Mouse (Mus musculus): ENCODE data around the gene Sv2c. TPM values are rescaled to one million over a fixed set of nuclear protein-coding genes. Genes with fewer than 3 reads are reported as not detected.

Sv2c gene
- polyA plus RNA-seq, 1 experiment from 2014 or later = 0.57 TPM

- H3K9ac ChIP-seq (ENCODE audit: low read depth, low read length) = no peak overlapping the region
- no peak overlapping the region for H3K27ac ChIP-seq (ENCODE audit: low read depth, low read length)
- H3K9me3 ChIP-seq (ENCODE audit: control insufficient read depth, low read length) = no peaks in the 10 kb centered on the region
- no peaks in the 10 kb centered on the region for H3K27me3 ChIP-seq (ENCODE audit: control insufficient read depth, insufficient read depth, low read length)
- no peak overlapping the region for H3K4me2 ChIP-seq (replicated peaks; ENCODE audit: low read depth, low read length)
- no peaks in the 10 kb centered on the region for H3K36me3 ChIP-seq (ENCODE audit: control insufficient read depth, insufficient read depth, low read length)
- no peaks in the 10 kb centered on the region for H3K4me1 ChIP-seq (ENCODE audit: control insufficient read depth, insufficient read depth, low read length)
- no peak overlapping the region for H3K4me3 ChIP-seq (ENCODE audit: low read length)
- ATAC-seq (ENCODE audit: low FRiP score, low TSS enrichment) = no peak
- WGBS = 65% methylated on average over 19 of the region's 19 CpGs
Observed at GRCm38 (mm10) chr13:96030368-96031223, 101.8 kb downstream of the Sv2c start.

GRCm38 (mm10) chr13:96023858-96024257, 108.5 kb downstream of the Sv2c start:
- Histone ChIP-seq H3K4me1 (ENCODE audit: control insufficient read depth, insufficient read depth, low read length) (no peaks in the 10 kb centered on the region), H3K9me3 (ENCODE audit: control insufficient read depth, low read length) (no peaks in the 10 kb centered on the region), H3K36me3 (ENCODE audit: control insufficient read depth, insufficient read depth, low read length) (no peaks in the 10 kb centered on the region), H3K27ac (ENCODE audit: low read depth, low read length) (no peak overlapping the region), H3K9ac (ENCODE audit: low read depth, low read length) (no peak overlapping the region), H3K4me2 (replicated peaks; ENCODE audit: low read depth, low read length) (no peak overlapping the region), H3K27me3 (ENCODE audit: control insufficient read depth, insufficient read depth, low read length) (no peaks in the 10 kb centered on the region), H3K4me3 (ENCODE audit: low read length) (no peak overlapping the region)
- WGBS = 71% methylated on average over 11 of the region's 11 CpGs
- ATAC-seq (ENCODE audit: low FRiP score, low TSS enrichment) = no peak

DNA sequence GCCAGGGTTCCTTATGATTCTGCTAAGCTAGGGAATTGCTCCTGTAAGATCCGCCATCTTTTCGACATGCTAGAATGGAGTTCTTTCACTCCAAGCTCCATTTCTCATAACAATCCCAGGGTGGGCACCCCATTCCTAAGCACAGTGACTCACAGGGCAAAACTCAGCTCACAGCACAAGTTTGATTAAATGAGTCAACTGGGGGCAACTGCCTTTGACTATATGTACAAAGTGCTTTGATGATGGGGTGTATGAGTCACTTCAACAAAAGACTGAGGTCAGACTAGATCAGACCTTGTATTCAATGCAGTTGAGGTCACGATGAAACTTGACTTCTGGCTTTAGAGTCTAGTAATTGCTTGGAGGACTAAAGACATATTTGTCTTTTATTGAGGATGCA, 116.9 kb downstream of the Sv2c start:
- no peak overlapping the region for H3K9ac ChIP-seq (ENCODE audit: low read depth, low read length)
- H3K4me1 ChIP-seq (ENCODE audit: control insufficient read depth, insufficient read depth, low read length) = peaks cover 5% of the 10 kb centered on the region; the same call in 1 of the 2 replicates
- no peaks in the 10 kb centered on the region for H3K36me3 ChIP-seq (ENCODE audit: control insufficient read depth, insufficient read depth, low read length)
- H3K4me3 ChIP-seq (ENCODE audit: low read length) = no peak overlapping the region
- H3K4me2 ChIP-seq (replicated peaks; ENCODE audit: low read depth, low read length) = no peak overlapping the region
- no peaks in the 10 kb centered on the region for H3K9me3 ChIP-seq (ENCODE audit: control insufficient read depth, low read length)
- H3K27me3 ChIP-seq (ENCODE audit: control insufficient read depth, insufficient read depth, low read length) = no peaks in the 10 kb centered on the region
- WGBS = 92% methylated on average over 3 of the region's 3 CpGs
- H3K27ac ChIP-seq (ENCODE audit: low read depth, low read length) = no peak overlapping the region
- ATAC-seq (ENCODE audit: low FRiP score, low TSS enrichment) = no peak

DNA sequence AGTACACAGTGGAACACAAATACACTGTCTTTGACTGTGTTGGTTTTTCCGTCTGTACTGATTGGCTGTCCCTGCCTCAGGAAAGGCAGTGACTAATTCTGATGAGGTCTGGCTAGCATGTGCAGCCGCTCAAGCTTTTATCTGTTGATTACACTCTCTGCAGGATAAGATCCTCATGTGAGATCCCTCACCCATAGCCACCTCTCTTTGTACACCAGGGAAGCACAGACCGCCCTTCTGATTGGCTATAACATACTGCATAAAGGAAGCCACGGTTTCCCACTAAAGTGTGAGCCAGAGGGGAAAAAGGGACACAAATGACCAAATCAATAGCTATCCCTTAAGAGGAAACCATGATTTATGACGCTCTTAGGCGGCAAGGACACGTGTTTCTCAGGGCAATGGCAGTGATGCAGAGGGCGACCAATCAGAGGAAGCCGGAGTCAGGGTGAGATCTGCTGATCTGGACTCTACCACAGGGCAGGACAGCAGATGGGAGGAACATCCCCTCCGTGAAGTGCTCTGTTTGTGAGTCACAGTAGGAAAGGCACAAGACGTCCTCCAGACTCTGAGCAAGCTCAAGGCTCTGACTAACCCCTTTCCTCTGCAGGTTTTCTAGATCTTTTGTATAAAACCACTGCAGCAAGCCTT, 121.4 kb downstream of the Sv2c start:
- H3K4me3 ChIP-seq (ENCODE audit: low read length) = no peak overlapping the region
- H3K4me2 ChIP-seq (replicated peaks; ENCODE audit: low read depth, low read length) = 0 out of 2 replicates have a peak overlapping the region, but pooled peaks have one; percentile 8
- H3K27ac ChIP-seq (ENCODE audit: low read depth, low read length) = no peak overlapping the region
- WGBS = 24% methylated on average over 11 of the region's 11 CpGs
- H3K9ac ChIP-seq (ENCODE audit: low read depth, low read length) = no peak overlapping the region
- ATAC-seq (ENCODE audit: low FRiP score, low TSS enrichment) = peak; percentile 81
- no peaks in the 10 kb centered on the region for H3K27me3 ChIP-seq (ENCODE audit: control insufficient read depth, insufficient read depth, low read length)
- H3K36me3 ChIP-seq (ENCODE audit: control insufficient read depth, insufficient read depth, low read length) = no peaks in the 10 kb centered on the region
- peaks cover 5% of the 10 kb centered on the region; the same call in 1 of the 2 replicates for H3K4me1 ChIP-seq (ENCODE audit: control insufficient read depth, insufficient read depth, low read length)
- H3K9me3 ChIP-seq (ENCODE audit: control insufficient read depth, low read length) = no peaks in the 10 kb centered on the region

DNA sequence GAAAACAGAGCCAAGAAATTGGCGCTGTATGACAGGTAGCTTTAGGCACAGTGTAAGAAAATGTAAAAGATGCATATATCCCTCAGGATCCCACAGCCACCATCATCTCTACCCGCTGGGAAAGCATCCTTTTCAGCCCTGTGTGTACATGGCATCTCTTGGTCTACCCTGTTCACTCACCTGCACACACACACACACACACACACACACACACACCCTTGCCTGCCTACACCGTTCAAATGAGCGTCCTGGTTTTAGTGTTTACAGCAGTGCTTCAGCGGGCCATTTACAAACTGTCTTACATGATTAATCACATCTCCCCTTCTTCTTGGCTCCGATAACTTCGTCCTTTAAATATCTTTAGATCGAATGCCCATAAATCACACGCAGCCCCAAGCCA, 123.4 kb downstream of the Sv2c start:
- H3K4me2 ChIP-seq (replicated peaks; ENCODE audit: low read depth, low read length) = no peak overlapping the region
- no peak overlapping the region for H3K4me3 ChIP-seq (ENCODE audit: low read length)
- peaks cover 5% of the 10 kb centered on the region; the same call in 1 of the 2 replicates for H3K4me1 ChIP-seq (ENCODE audit: control insufficient read depth, insufficient read depth, low read length)
- no peak overlapping the region for H3K9ac ChIP-seq (ENCODE audit: low read depth, low read length)
- H3K9me3 ChIP-seq (ENCODE audit: control insufficient read depth, low read length) = no peaks in the 10 kb centered on the region
- no peaks in the 10 kb centered on the region for H3K27me3 ChIP-seq (ENCODE audit: control insufficient read depth, insufficient read depth, low read length)
- ATAC-seq (ENCODE audit: low FRiP score, low TSS enrichment) = no peak
- H3K27ac ChIP-seq (ENCODE audit: low read depth, low read length) = no peak overlapping the region
- WGBS = 54% methylated on average over 9 of the region's 9 CpGs
- no peaks in the 10 kb centered on the region for H3K36me3 ChIP-seq (ENCODE audit: control insufficient read depth, insufficient read depth, low read length)

GRCm38 (mm10) chr13:96008154-96008553, 124.2 kb downstream of the Sv2c start:
- Histone ChIP-seq H3K27ac (ENCODE audit: low read depth, low read length) (no peak overlapping the region), H3K4me2 (replicated peaks; ENCODE audit: low read depth, low read length) (no peak overlapping the region), H3K9ac (ENCODE audit: low read depth, low read length) (no peak overlapping the region), H3K4me3 (ENCODE audit: low read length) (no peak overlapping the region), H3K4me1 (ENCODE audit: control insufficient read depth, insufficient read depth, low read length) (peaks cover 5% of the 10 kb centered on the region; the same call in 1 of the 2 replicates), H3K36me3 (ENCODE audit: control insufficient read depth, insufficient read depth, low read length) (no peaks in the 10 kb centered on the region), H3K9me3 (ENCODE audit: control insufficient read depth, low read length) (no peaks in the 10 kb centered on the region), H3K27me3 (ENCODE audit: control insufficient read depth, insufficient read depth, low read length) (no peaks in the 10 kb centered on the region)
- no peak for ATAC-seq (ENCODE audit: low FRiP score, low TSS enrichment)
- 70% methylated on average over 3 of the region's 3 CpGs for WGBS

- Histone ChIP-seq H3K9ac (ENCODE audit: low read depth, low read length) (no peak overlapping the region), H3K4me1 (ENCODE audit: control insufficient read depth, insufficient read depth, low read length) (peaks cover 9% of the 10 kb centered on the region; the same call in 1 of the 2 replicates), H3K4me3 (ENCODE audit: low read length) (no peak overlapping the region), H3K36me3 (ENCODE audit: control insufficient read depth, insufficient read depth, low read length) (no peaks in the 10 kb centered on the region), H3K4me2 (replicated peaks; ENCODE audit: low read depth, low read length) (no peak overlapping the region), H3K27me3 (ENCODE audit: control insufficient read depth, insufficient read depth, low read length) (no peaks in the 10 kb centered on the region), H3K9me3 (ENCODE audit: control insufficient read depth, low read length) (no peaks in the 10 kb centered on the region), H3K27ac (ENCODE audit: low read depth, low read length) (no peak overlapping the region)
- no peak for ATAC-seq (ENCODE audit: low FRiP score, low TSS enrichment)
- WGBS = 83% methylated on average over 3 of the region's 3 CpGs
Observed at GRCm38 (mm10) chr13:96003539-96003938, 128.8 kb downstream of the Sv2c start.

DNA sequence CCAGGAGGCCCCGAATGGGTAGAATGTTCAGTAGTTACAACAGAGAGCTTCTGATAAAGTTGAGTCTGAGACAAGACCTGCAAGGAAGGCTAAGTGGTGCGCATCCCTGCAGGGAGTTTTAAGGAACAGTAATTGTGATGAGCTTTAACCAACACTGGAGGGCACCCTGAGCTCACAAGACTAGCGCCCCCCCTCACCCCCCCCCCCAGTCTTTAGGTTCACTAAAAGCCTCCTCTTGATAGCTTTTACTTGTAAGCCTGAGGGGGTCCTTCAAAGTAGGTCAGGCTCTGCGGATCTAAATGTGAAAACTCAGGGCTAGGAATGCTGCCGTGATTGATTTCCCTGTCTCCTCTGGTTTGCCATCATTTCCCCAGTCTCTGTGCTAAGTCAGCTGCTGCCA, 129.9 kb downstream of the Sv2c start:
- no peak for ATAC-seq (ENCODE audit: low FRiP score, low TSS enrichment)
- Histone ChIP-seq H3K27me3 (ENCODE audit: control insufficient read depth, insufficient read depth, low read length) (no peaks in the 10 kb centered on the region), H3K9me3 (ENCODE audit: control insufficient read depth, low read length) (no peaks in the 10 kb centered on the region), H3K4me2 (replicated peaks; ENCODE audit: low read depth, low read length) (no peak overlapping the region), H3K4me1 (ENCODE audit: control insufficient read depth, insufficient read depth, low read length) (peaks cover 9% of the 10 kb centered on the region; the same call in 1 of the 2 replicates), H3K36me3 (ENCODE audit: control insufficient read depth, insufficient read depth, low read length) (no peaks in the 10 kb centered on the region), H3K27ac (ENCODE audit: low read depth, low read length) (no peak overlapping the region), H3K4me3 (ENCODE audit: low read length) (no peak overlapping the region), H3K9ac (ENCODE audit: low read depth, low read length) (no peak overlapping the region)
- 34% methylated on average over 5 of the region's 5 CpGs for WGBS

GRCm38 (mm10) chr13:95999396-95999795, 133.0 kb downstream of the Sv2c start:
- Histone ChIP-seq H3K4me1 (ENCODE audit: control insufficient read depth, insufficient read depth, low read length) (peaks cover 9% of the 10 kb centered on the region; the same call in 1 of the 2 replicates), H3K9ac (ENCODE audit: low read depth, low read length) (no peak overlapping the region), H3K27me3 (ENCODE audit: control insufficient read depth, insufficient read depth, low read length) (no peaks in the 10 kb centered on the region), H3K4me3 (ENCODE audit: low read length) (no peak overlapping the region), H3K9me3 (ENCODE audit: control insufficient read depth, low read length) (peaks cover 3% of the 10 kb centered on the region; the same call in 1 of the 2 replicates), H3K27ac (ENCODE audit: low read depth, low read length) (no peak overlapping the region; the same call in 1 of the 2 replicates), H3K4me2 (replicated peaks; ENCODE audit: low read depth, low read length) (no peak overlapping the region), H3K36me3 (ENCODE audit: control insufficient read depth, insufficient read depth, low read length) (no peaks in the 10 kb centered on the region)
- 11% methylated on average over 10 of the region's 10 CpGs for WGBS
- ATAC-seq (ENCODE audit: low FRiP score, low TSS enrichment) = peak; percentile 75
